Mouse (Mus musculus) bone marrow macrophage, adult 2 months (primary cell): ENCODE results near the gene Lhpp. TPM values are rescaled to one million over a fixed set of nuclear protein-coding genes. Genes with fewer than 3 reads are reported as not detected.

Experiments used
- H3K27ac ChIP-seq: 2 replicates; pipeline ENCODE4 v1.5.1; 2012; ENCODE audit warnings: low read depth, low read length; ENCODE audit not compliant: insufficient read depth
- H3K4me1 ChIP-seq: 2 replicates; pipeline ENCODE4 v1.6.1; 2012; ENCODE audit warnings: low read length; ENCODE audit not compliant: control insufficient read depth, insufficient read depth
- H3K4me3 ChIP-seq: 2 replicates; pipeline ENCODE4 v1.5.1; 2012; ENCODE audit warnings: mild to moderate bottlenecking, low read length, moderate library complexity; ENCODE audit not compliant: insufficient read depth
- CTCF ChIP-seq: IDR thresholded peaks from 2 replicates; pipeline ENCODE4 v1.5.1; 2012; ENCODE audit warnings: low read depth, mild to moderate bottlenecking, low read length, moderate library complexity
- POLR2A ChIP-seq: IDR thresholded peaks from 2 replicates; pipeline ENCODE4 v1.6.1; 2012; ENCODE audit warnings: mild to moderate bottlenecking, low read depth, low read length, borderline replicate concordance
- polyA plus RNA-seq: library from polyadenylated mRNA; stranded (reverse); fragments of >200 nt; gene quantifications from 2 replicates; pipeline ENCODE4 v1.2.4, GENCODE M21; 2012; ENCODE audit not compliant: missing spikeins, insufficient read depth, insufficient read length

The Lhpp gene
- polyA plus RNA-seq, 1 experiment, result 14.8 TPM

DNA sequence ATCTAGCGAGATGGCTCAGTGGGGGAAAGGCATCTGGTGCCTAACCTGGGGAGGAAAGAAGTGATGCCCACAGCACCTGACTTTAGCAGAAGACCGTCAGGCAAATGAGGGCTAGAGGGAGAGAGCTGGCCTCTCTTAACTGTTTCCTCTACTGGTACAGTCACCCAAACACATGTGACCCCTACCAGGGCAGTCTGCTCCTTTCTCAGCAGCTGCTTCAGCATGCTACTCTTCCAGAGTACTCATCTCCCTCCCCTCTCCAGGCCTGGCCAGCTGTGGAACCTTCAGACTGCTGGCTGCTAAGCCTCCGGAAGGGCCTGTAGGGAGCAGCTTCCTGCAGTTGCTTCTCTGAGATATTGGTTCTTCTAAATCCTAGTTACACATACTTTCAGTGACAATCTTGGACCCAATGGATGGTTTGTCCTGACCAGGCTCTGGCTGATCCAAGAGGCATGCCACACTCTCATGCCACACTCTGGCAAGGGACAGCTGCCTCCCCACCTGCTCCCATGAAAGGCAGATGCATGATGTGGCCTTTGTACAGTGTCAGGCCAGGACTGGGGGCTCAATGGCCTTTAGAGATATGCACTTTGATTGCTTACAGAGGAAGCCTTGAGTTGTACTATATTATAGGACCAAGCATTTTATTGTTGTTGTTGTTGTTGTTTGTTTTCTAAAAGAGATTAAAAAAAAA is 137.8 kb downstream of the Lhpp start:
- TF ChIP-seq POLR2A, result no peak
- TF ChIP-seq CTCF, result no peak
- H3K4me1 ChIP-seq, result no peaks in the 10 kb centered on the region; the same call in 1 of the 2 replicates

DNA sequence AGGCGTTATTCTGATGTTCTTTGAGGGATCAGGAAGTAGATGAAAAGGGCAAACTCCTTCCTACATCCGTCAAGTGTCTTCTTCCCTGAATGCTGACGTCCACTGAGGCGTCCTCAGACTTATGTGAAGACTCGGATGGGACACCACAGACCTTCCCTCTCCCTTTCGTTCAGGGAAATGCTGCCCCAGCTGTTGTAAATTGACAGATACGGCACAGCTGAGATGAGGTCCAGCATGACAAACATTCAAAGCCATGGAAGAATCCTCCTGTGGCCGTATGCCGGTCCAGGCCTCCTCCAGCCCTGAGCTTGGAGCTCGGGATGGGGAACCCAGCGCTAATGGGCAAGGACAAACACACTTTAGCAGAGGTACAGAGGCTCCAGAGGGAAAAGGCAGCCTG is 139.1 kb downstream of the Lhpp start:
- Histone ChIP-seq H3K4me1 (no peaks in the 10 kb centered on the region; the same call in 1 of the 2 replicates), H3K27ac (no peak overlapping the region), H3K4me3 (no peak overlapping the region)
- TF ChIP-seq CTCF, result no peak
- no peak for TF ChIP-seq POLR2A

More for the DNA sequence above, 137.8 kb downstream of the Lhpp start:
- H3K4me3 ChIP-seq, result no peak overlapping the region
- H3K27ac ChIP-seq, result no peak overlapping the region

DNA sequence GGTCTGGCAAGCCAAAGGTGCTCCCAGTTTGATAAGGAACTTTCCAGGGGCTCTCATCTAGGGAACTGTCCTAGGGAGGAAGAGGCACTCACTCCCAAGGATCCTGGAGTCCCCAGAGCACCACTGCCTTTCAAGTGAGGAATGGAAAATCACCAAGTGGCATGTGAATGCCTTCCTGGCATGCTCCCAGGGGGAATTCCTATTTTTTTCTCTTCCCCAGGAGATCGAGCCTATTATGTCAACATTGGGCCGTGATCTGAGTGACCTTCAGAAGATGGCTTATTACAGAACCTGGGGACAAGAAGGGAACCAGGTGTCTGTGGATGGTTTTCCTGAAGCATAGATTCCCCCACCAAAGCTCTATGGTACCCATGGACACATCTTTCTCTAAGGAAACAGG is 141.3 kb downstream of the Lhpp start:
- TF ChIP-seq CTCF (no peak), POLR2A (no peak)
- no peak overlapping the region for H3K4me3 ChIP-seq
- no peak overlapping the region for H3K27ac ChIP-seq
- H3K4me1 ChIP-seq, result peaks cover 4% of the 10 kb centered on the region

DNA sequence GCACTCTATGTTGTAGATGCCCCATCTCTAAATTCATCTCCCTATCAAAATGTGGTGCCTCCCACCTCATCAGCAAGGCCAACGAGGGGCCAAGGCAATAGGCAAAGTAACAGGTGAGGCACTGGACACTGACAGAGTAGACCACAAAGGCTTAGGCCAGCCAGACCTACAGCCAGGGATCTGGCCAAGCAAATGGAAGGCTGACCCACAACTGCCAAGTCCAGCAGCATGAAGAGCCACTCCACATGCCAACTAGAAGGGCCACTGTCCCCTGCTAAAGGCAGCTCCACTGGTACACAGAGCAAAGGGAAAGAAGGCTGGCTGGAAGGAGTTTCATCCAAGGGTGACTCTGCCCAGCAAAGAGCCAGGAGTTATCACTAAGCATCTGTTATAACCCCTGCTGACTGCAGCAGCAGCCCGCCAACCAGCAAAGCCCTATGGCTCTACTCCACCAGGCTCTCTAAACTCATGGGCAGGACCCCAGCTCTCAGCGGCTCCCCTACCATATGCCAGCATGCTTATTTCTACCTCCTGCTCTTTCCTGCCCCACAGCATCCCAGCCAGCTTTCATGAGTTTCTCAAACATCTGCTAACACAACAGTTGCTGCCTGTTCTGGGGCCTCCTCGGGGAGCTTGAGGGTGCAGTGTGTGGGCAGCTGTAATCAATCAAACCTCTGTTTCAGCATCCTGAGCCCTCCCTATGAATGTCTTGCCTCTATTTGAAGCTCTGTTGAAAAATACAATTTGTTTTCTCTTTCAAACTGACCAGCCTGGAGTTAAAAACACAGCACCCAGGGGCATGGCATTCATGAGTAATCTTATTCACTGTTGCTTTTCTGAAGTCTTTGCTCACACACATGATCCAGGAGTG is 143.3 kb downstream of the Lhpp start:
- Histone ChIP-seq H3K4me1 (peaks cover 4% of the 10 kb centered on the region), H3K27ac (no peak overlapping the region), H3K4me3 (no peak overlapping the region)
- TF ChIP-seq CTCF, result no peak

- no peak for TF ChIP-seq POLR2A
- TF ChIP-seq CTCF, result no peak
- H3K27ac ChIP-seq, result no peak overlapping the region
- no peak overlapping the region for H3K4me3 ChIP-seq
- H3K4me1 ChIP-seq, result peaks cover 4% of the 10 kb centered on the region
These were observed 143.9 kb downstream of the Lhpp start for GRCm38 (mm10) chr7:132754389-132754750.

Other genes with a start within 250 kb of the Lhpp start
- gene Oat, start 34.2 kb upstream of the Lhpp start, polyA plus RNA-seq, result 76.5 and 84.6 TPM in 2 replicates
- gene Nkx1-2, start 11.0 kb upstream of the Lhpp start, polyA plus RNA-seq, result not detected in 2 replicates
- gene Fam53b, start 203.2 kb downstream of the Lhpp start, polyA plus RNA-seq, result 27.2 and 35.3 TPM in 2 replicates
- 21.7 and 30.2 TPM in 2 replicates for gene Eef1akmt2, start 242.0 kb downstream of the Lhpp start, polyA plus RNA-seq
- 65.5 and 69.5 TPM in 2 replicates for gene Abraxas2, start 248.6 kb downstream of the Lhpp start, polyA plus RNA-seq